Mouse (Mus musculus): ENCODE measurements around the gene Mrpl12.

DNA sequence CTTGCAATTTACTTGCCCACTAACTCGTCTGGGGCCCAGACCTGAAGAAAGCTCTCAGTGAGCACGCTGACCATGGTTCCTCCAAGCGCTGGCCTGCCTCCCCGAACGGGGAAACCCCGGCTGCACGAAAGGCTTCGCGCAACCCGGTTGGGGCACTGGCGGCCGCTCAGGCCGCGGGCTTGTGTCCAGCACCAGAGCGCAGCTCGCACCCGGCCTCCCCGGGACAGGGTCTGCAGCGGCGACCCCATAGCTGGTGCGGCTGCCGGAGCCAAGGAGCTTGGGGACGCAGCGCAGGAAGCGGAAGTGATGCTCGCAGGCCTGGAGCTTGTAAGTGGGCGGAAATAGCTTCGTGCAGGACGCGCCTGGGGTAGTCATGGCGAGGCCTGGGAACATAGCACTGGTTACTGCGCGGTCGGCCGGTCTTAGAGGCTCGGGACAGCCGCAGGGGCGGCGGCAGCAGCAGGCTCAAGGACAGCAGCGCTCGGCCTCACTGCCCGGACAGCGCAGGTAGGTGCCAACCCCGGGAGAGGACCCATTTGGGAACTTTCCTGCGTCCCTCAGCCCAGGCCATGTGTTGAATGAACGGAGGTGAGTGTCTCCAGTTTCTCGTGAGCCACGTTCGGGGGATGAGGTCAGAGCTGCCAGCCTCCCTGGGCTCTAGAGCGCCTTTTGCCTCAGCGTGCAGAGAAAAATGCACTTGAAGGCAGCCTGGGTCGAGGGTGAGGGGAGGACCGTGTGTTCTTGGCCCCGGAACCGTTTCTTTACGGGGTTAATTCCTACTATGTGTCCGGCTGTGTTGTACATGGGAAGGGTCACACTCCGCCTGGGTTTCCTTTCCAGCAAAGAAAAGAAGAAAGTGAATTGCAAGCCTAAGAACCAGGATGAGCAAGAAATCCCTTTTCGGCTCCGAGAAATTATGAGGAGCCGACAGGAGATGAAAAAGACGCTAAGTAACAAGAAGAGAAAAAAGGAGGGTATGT is 26.4 kb upstream of the Mrpl12 start, which contains the start of the genes Oxld1 and Ccdc137:
- TF ChIP-seq CTCF (IDR thresholded peaks at IDR 0.05; ENCODE audit: borderline replicate concordance, insufficient read depth, low read depth, low read length) (no peak), POLR2A (IDR thresholded peaks at IDR 0.05; ENCODE audit: borderline replicate concordance, insufficient read depth, low read length) (peak; percentile 95)

Data from cerebellum, adult 2 months (tissue).